Mouse (Mus musculus): Measurements from ENCODE around the gene Ost4.

GRCm38 (mm10) chr5:30864322-30864721 lies 43.3 kb downstream of the Ost4 start:
- TF ChIP-seq CTCF (IDR thresholded peaks at IDR 0.05) (no peak), EP300 (IDR thresholded peaks at IDR 0.05; ENCODE audit: insufficient read depth, low read depth, low read length) (no peak)

Measured in heart, adult 2 months (tissue).